Mouse (Mus musculus) neural tube, embryonic 10.5 days (tissue): ENCODE results near the gene Bend5.

Source experiments
- DNase-seq: peaks from one replicate; pipeline ENCODE4 v3.0.0-alpha.2; 2017; ENCODE audit warnings: low spot score; ENCODE audit errors: extremely low spot score

The Bend5 gene

DNA sequence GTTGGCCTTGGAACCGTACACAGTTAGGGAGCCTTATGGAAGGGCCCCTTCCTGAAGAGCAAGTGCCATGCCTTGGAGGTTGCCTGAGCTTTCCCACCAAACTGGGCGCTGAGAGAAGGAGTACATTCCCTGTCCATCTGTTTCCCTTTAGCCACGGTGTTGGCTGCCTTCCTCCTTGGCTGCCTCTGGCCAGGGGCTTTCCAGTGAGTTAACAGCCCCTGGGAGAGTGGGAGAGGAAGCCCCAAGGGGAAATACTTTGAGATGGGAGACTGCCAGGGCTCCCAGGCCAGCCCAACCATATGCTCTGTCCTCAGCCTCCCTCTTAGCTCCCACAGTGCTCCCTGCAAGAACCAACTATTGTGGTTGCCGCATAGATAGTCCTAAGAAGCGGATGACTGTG lies 70.4 kb downstream of the Bend5 start:
- no peak for DNase-seq

DNA sequence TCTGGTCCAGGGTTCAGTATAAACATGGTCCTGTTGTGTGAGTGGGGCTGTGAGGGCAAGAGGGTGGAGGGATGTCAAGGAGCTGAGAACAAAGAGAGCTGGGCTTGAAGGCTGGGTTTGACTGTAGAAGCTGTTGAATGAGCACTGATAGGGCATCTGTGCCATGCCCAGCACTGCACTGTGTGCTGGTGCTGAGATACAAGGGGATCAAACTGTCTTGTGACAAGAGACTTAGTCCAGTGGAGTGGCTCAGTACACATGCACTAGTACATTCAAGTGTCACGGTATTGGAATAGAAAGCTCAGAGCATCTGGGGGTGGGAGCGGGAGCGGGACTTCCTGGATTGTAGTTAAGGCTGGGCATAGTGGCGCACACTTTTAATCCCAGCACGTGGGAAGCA lies 71.4 kb downstream of the Bend5 start:
- no peak for DNase-seq

GRCm38 (mm10) chr4:111487233-111487843 lies 72.5 kb downstream of the Bend5 start:
- DNase-seq: no peak

DNA sequence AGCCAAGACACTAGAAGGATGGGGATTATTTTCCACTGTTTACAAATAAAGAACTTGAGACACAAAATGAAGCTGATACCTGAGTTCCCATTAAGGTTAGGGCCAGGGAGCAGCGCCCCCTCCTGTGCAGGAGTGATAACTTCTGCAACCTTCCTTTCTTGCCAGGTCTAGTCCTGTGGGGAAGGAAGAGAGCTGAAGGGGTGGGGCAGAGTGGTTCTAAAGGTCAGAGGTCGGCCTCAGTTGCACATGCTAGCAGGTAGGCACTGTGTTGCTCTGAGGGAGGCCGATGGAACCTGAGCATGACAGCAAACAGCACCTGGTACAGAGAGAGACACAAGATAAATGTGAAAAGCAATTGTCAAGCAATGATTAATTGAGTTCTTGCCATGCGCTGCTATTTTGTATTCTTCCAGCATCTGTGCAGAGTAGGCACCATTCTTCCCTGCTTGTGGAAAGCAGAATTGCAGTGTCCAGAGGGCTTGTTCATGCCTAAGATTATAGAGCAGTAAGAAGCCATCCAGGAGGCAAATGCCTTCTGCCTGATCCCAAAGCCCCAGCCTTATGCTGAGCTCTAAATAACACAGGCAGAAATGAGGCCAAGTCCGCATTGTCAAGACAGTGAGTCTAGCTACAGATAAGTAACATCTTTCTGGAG lies 79.1 kb downstream of the Bend5 start:
- no peak for DNase-seq

DNA sequence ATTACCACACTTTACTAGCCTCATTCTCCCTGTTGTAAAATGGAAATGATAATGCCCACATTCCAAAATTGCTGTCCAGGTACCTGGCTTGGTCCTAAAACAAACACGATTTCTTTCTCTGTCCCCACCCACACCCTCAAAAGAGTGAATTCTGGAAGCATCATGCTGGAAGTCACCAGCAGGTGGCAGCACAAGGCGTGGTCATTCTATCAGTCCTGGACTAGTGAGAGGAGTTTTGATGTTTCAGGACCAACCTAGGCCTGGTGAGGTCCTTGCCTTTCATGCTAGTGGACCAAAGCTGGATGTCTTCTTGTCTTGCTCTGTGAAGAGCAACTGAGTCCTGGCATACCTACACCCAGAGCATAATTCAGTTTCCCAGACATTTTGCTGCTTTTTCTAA lies 81.1 kb downstream of the Bend5 start:
- peak; percentile 66 for DNase-seq

- no peak for DNase-seq
Observed at GRCm38 (mm10) chr4:111498751-111499150, 83.9 kb downstream of the Bend5 start.

DNA sequence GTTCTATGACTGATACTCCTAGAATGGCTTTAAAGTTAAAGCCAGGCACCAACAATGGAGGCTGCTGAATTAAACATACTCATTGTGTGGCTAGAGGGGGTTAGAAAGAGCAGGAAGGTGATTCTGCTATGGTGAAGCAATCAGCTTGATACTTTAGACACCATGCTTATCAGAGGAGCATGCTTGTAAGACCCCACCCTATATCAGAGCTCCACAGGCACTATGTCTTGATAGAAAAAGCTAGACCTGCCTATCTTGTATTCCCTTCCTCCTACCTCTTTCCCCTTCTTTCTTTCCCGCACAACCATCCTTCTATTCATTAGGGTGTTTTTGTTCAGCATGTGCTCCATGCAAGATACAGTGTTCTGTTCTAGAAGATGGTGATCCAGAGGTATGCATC lies 86.6 kb downstream of the Bend5 start:
- DNase-seq: no peak

DNA sequence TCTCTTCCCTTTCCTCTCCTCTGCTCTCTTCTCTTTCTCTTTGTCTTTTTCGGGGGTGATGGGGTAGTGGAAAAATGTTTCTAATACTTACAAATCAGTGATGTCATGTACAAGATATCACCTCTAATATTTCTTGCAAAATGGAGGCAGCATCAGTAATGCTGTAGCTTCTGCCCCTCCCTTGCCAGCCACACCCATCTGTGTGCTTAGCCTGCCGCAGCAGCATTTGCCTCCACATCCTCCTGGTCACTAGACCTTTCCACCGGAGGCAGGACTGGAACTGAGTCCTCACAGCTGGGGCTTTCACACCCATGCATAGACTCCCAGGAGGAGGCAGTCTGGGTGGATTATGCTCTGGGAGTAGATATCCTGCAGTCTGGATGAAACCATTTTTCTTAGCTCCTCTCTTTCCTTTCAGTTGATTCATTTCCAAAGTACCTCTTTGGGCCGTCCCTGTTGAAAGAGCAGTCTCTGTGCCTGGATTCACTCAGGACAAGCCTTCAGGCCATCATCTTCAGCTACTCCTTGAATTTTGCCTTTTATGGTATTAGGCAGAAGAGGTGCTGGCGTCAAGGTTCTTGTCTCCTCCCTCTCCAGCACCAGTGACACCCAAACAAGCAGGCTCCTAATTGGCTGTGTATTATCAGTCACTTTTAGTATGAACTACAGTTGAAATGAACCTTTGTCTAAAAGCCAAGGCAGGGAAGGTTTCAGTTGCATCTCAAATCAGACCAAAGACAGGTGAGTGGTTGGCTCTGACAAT lies 88.3 kb downstream of the Bend5 start:
- DNase-seq: no peak

DNA sequence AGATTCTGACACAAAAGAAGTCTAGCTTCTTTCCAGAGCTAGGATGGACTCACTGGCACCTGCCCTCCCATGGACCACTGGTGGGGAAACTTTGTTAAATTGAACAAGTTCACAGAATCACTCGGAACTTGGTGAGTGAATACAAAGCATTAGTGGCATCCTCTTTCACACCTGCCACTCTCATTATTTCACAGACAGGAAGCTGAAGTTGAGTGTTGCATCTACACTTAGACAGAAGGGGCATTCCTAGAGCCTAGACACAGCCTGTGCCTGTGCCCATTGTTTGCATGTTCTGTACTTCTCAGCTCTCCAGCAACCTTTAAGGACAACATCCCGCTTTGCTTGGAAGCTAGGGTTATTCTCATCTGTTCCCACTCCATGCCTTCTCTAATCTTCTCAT lies 90.1 kb downstream of the Bend5 start:
- no peak for DNase-seq
